Mouse (Mus musculus) heart, postnatal 0 days (tissue): Measurements from ENCODE around the gene Slc4a5. TPM values are rescaled to one million over a fixed set of nuclear protein-coding genes. Genes with fewer than 3 reads are reported as not detected.
A peak's percentile ranks its signal among the peaks of the same experiment; 100 is the strongest.

Source experiments
- ATAC-seq: fragments of 200-750 bp; cut with Nextera tagmentation; 2 replicates; pipeline ENCODE4 v1.8.0; 2017; ENCODE audit warnings: low read depth, moderate number of reproducible peaks, moderate library complexity; ENCODE audit not compliant: insufficient read depth
- DNase-seq: peaks from one replicate; pipeline ENCODE4 v3.0.0-alpha.2; 2016; ENCODE audit warnings: low spot score
- H3K27ac ChIP-seq: fragments of 300-500 bp; sonication (generic); 2 replicates; pipeline ENCODE4 v1.5.1; 2014; ENCODE audit warnings: low read depth, mild to moderate bottlenecking
- H3K27me3 ChIP-seq: fragments of 300-500 bp; sonication (generic); 2 replicates; pipeline ENCODE4 v1.6.1; 2014; ENCODE audit warnings: low read length, mixed read lengths; ENCODE audit not compliant: control insufficient read depth, insufficient read depth
- H3K36me3 ChIP-seq: fragments of 300-500 bp; sonication (generic); replicated peaks from 2 replicates; pipeline ENCODE4 v1.6.1; 2014; ENCODE audit warnings: low read length, mixed read lengths; ENCODE audit not compliant: control insufficient read depth, insufficient read depth
- H3K4me1 ChIP-seq: fragments of 300-500 bp; sonication (generic); 2 replicates; pipeline ENCODE4 v1.6.1; 2014; ENCODE audit warnings: antibody characterized with exemption; ENCODE audit not compliant: control insufficient read depth, insufficient read depth
- H3K4me2 ChIP-seq: fragments of 300-500 bp; sonication (generic); 2 replicates; pipeline ENCODE4 v1.6.1; 2014; ENCODE audit warnings: low read depth, mild to moderate bottlenecking, low read length, moderate library complexity
- H3K4me3 ChIP-seq: fragments of 300-500 bp; sonication (generic); 2 replicates; pipeline ENCODE4 v1.5.1; 2014; ENCODE audit warnings: low read depth, low read length
- H3K9ac ChIP-seq: fragments of 300-500 bp; sonication (generic); replicated peaks from 2 replicates; pipeline ENCODE4 v1.6.1; 2014; ENCODE audit warnings: low read depth, low read length, mixed read lengths
- H3K9me3 ChIP-seq: fragments of 300-500 bp; sonication (generic); replicated peaks from 2 replicates; pipeline ENCODE4 v1.6.1; 2016; ENCODE audit warnings: low read length; ENCODE audit not compliant: control insufficient read depth
- CTCF ChIP-seq: IDR thresholded peaks from 2 replicates; pipeline ENCODE4 v1.5.1; 2016; ENCODE audit warnings: antibody characterized with exemption, control low read depth, low read depth
- EP300 ChIP-seq: IDR thresholded peaks from 2 replicates; pipeline ENCODE4 v1.6.1; 2016; ENCODE audit warnings: antibody characterized with exemption, low read depth
- WGBS: fragments of 180-500 bp; shearing (Covaris S2); extraction: QIAGEN DNeasy Blood & Tissue Kit; methylation state at CpG from one replicate; pipeline ENCODE4 v1.1.7; 2014; 5-methylcytosine and 5-hydroxymethylcytosine counted together
- polyA plus RNA-seq: library from polyadenylated mRNA; unstranded; fragments of >200 nt; fragmentation: Nextera tagmentation; extraction: Ambion mirVana; gene quantifications from 2 replicates; pipeline ENCODE4 v1.2.1, GENCODE M21; 2015
- total RNA-seq: library from RNA; depleted of rRNA; stranded (reverse); fragments of >200 nt; gene quantifications from 2 replicates; pipeline ENCODE4 v1.2.3, GENCODE M21; 2014; ENCODE audit warnings: low replicate concordance

The Slc4a5 gene
- total and polyA plus RNA-seq, 2 experiments from 2014 or later = 0.03 TPM; not detected in 1

DNA sequence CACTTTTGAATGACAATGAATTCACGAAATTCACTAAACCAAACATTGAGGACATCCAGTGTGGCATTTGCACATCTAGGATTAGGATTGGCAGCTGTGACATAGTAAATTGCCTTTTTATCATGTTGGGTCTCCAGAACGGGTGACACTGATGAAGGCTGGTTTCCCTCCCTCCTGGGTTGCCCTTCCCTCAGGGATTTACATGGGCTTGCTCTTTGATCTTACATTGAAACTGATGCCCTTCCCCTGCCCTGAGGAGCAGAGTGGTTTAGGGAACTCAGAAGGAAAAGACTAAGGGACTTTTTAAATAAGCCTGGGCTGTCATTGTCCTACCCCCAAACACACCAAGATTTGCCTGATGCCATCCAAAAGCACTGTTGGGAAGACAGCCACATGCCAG lies 11.9 kb downstream of the Slc4a5 start:
- no peaks in the 10 kb centered on the region for H3K9me3 ChIP-seq
- H3K9ac ChIP-seq = no peak overlapping the region
- 0 out of 2 replicates have a peak, but pooled peaks cover 5% of the 10 kb centered on the region for H3K4me1 ChIP-seq
- H3K4me3 ChIP-seq = no peak overlapping the region
- H3K27ac ChIP-seq = no peak overlapping the region
- H3K4me2 ChIP-seq = no peak overlapping the region
- ATAC-seq (no peak), DNase-seq (no peak)
- TF ChIP-seq EP300 (no peak), CTCF (no peak)
- no peaks in the 10 kb centered on the region for H3K36me3 ChIP-seq
- 46% methylated on average over 2 of the region's 2 CpGs for WGBS
- H3K27me3 ChIP-seq = no peaks in the 10 kb centered on the region

DNA sequence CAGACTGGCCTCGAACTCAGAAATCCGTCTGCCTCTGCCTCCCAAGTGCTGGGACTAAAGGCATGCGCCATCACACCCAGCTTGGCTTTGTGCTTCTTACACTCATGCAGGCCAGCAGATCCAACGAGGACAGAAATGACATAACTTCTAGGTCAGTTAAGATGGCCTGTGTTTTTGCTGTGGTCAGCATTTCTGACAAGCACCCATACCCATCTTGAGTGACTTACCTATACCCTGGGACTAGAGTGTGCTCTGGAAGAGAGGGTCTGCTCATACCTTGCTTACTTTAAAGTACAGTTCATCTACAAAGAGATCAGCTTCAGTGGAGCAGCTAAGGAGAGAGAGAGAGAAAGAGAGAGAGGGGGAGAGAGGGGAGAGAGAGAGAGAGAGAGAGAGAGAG lies 13.7 kb downstream of the Slc4a5 start:
- H3K9me3 ChIP-seq = no peaks in the 10 kb centered on the region
- 0 out of 2 replicates have a peak, but pooled peaks cover 5% of the 10 kb centered on the region for H3K4me1 ChIP-seq
- H3K4me2 ChIP-seq = no peak overlapping the region
- TF ChIP-seq CTCF = no peak
- TF ChIP-seq EP300 = no peak
- H3K9ac ChIP-seq = no peak overlapping the region
- WGBS = 81% methylated on average over 4 of the region's 4 CpGs
- H3K27me3 ChIP-seq = peaks cover 10% of the 10 kb centered on the region
- DNase-seq (no peak), ATAC-seq (no peak)
- no peaks in the 10 kb centered on the region for H3K36me3 ChIP-seq
- no peak overlapping the region for H3K27ac ChIP-seq
- H3K4me3 ChIP-seq = no peak overlapping the region

DNA sequence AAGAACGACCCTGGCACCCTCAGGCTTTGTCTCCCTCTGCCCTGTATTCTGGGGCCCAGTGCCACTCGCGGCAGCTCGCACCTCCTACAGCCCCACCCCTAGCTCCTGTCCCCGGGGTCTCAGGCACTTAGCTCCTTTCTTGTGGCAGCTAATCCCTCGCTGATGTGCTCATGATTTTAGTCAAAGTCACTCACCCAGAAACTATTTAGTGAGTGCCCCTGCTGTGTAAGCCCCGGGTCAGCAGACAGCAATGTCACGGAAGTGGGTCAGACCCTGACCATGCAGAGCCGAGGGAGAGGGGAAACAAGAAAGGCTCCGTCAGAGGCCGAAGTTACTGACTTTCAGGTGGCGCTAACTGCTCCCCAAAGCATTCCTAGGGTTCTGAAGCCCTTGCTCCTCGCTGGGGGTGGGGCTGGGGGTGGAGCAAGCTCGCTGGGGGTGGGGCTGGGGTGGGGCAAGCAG lies 14.7 kb downstream of the Slc4a5 start:
- no peaks in the 10 kb centered on the region for H3K9me3 ChIP-seq
- H3K27me3 ChIP-seq = peaks cover 19% of the 10 kb centered on the region
- no peak overlapping the region for H3K9ac ChIP-seq
- no peak overlapping the region for H3K27ac ChIP-seq
- DNase-seq = no peak
- no peak overlapping the region for H3K4me3 ChIP-seq
- H3K4me1 ChIP-seq = 0 out of 2 replicates have a peak, but pooled peaks cover 5% of the 10 kb centered on the region
- TF ChIP-seq EP300 (no peak), CTCF (no peak)
- no peak for ATAC-seq
- H3K36me3 ChIP-seq = no peaks in the 10 kb centered on the region
- WGBS = 18% methylated on average over 14 of the region's 14 CpGs
- H3K4me2 ChIP-seq = peak overlapping the region; percentile 25

DNA sequence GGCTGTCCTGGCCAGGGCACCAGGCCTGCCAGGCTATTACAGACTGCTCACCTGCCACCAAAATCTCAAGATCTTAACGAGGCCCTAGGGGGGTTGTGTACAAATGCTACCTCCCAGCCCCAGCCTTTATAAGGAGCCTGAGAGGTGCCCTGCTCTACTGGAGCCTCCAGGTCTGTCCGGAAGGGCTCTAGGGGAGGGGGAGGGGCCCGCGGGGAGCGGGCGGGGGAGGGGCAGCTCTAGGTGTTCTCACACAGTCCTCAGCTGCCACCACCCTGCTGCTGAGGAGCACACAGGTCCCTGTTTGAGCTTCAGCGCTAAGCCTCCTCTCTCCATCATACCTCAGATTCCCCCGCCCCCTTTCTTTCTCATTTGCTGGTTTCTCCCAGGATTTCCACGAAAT lies 17.5 kb downstream of the Slc4a5 start:
- Histone ChIP-seq H3K9ac (no peak overlapping the region), H3K27ac (no peak overlapping the region), H3K4me3 (no peak overlapping the region), H3K4me2 (no peak overlapping the region), H3K36me3 (no peaks in the 10 kb centered on the region), H3K9me3 (no peaks in the 10 kb centered on the region), H3K27me3 (peaks cover 27% of the 10 kb centered on the region), H3K4me1 (0 out of 2 replicates have a peak, but pooled peaks cover 5% of the 10 kb centered on the region)
- ATAC-seq (peak; percentile 34; the same call in 1 of the 2 replicates), DNase-seq (no peak)
- 11% methylated on average over 9 of the region's 9 CpGs for WGBS
- TF ChIP-seq EP300 = no peak
- TF ChIP-seq CTCF = no peak

DNA sequence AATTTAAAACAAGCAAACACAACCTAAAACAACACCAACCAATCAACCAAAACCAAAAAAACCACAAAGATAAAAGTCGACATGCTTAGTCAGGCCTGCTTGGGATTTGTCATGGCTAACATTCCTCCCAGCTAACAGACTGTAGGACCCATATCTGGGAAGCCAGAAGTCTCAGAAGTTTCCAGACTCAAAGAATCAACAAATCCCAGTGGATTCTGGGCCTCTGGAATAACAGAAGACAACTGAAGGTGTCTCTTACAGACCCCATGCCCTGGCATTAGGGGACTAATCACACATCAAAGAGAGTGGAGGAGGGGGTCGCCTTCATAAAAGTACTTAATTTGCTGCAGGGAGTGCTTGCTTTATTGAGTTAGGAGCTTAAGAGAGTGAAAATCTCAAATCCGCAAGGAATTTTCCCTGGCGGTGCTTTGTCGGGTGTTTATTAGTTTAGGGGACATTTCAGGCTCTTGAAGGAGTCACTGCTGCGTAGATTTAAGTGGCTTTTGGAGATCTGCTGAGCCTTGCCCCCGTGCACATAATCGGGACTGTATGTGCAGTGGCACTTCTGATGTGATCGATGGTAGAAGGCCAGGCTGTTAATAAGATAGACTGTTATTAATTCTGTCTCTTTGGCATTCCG lies 24.9 kb downstream of the Slc4a5 start:
- TF ChIP-seq EP300 (no peak), CTCF (no peak)
- no peak for DNase-seq
- no peak for ATAC-seq
- H3K9ac ChIP-seq = no peak overlapping the region
- H3K36me3 ChIP-seq = no peaks in the 10 kb centered on the region
- 0 out of 2 replicates have a peak overlapping the region, but pooled peaks have one; percentile 50 for H3K27ac ChIP-seq
- no peak overlapping the region for H3K4me3 ChIP-seq
- 0 out of 2 replicates have a peak, but pooled peaks cover 6% of the 10 kb centered on the region for H3K27me3 ChIP-seq
- no peaks in the 10 kb centered on the region for H3K9me3 ChIP-seq
- 55% methylated on average over 10 of the region's 10 CpGs for WGBS
- peaks cover 18% of the 10 kb centered on the region for H3K4me1 ChIP-seq
- H3K4me2 ChIP-seq = no peak overlapping the region

DNA sequence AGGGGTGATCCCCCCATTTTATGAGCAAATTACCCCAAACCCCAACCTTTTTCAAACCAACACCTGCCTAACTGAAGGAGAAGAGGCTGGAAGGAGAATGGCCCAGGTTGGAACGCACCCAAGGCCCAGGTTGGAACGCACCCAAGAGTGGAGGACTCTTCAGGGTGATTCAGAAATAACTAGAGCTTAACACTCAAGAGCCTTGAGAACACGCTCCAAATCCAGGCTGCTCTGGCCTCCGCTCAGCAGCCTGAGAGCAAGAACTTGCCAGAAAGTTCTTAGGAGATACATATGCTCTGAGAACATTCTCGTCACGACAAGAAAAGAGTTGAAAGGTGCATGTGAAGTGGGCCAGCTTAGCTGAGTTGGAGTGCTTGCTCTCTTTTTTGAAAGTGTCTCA lies 25.5 kb downstream of the Slc4a5 start:
- H3K27ac ChIP-seq = peak overlapping the region; percentile 50
- H3K9ac ChIP-seq = no peak overlapping the region
- no peak overlapping the region for H3K4me2 ChIP-seq
- H3K4me3 ChIP-seq = no peak overlapping the region
- H3K4me1 ChIP-seq = peaks cover 20% of the 10 kb centered on the region
- peak; percentile 53 for ATAC-seq
- 21% methylated on average over 6 of the region's 6 CpGs for WGBS
- no peaks in the 10 kb centered on the region for H3K9me3 ChIP-seq
- DNase-seq = peak; percentile 62
- H3K27me3 ChIP-seq = 0 out of 2 replicates have a peak, but pooled peaks cover 3% of the 10 kb centered on the region
- no peak for TF ChIP-seq CTCF
- TF ChIP-seq EP300 = no peak
- H3K36me3 ChIP-seq = no peaks in the 10 kb centered on the region
